Mouse (Mus musculus) myocyte (in vitro differentiated cells): ENCODE measurements at regions not wholly inside any gene's neighbourhood (a gene's known extent, or its start where the extent isn't known, plus 50 kb on each side); places are given as distances from the start of the nearest gene placed in this dataset.

Experiments
- CEBPB ChIP-seq: IDR thresholded peaks from 2 replicates; pipeline ENCODE4 v1.6.1; 2011; ENCODE audit warnings: mild to moderate bottlenecking, moderate library complexity; ENCODE audit not compliant: poor library complexity, insufficient read depth, severe bottlenecking
- E2F4 ChIP-seq: IDR thresholded peaks from one replicate; pipeline ENCODE4 v1.6.1; 2011; ENCODE audit warnings: mild to moderate bottlenecking, control low read depth, moderate library complexity; ENCODE audit not compliant: insufficient read depth
- MAX ChIP-seq: IDR thresholded peaks from one replicate; pipeline ENCODE4 v1.6.1; 2011; ENCODE audit warnings: low read depth, mild to moderate bottlenecking, control low read depth
- MYOD1 ChIP-seq, 3 experiments: IDR thresholded peaks; one replicate each; pipeline ENCODE4 v1.6.1; 2011; ENCODE audit warnings: control low read depth in 2 of 3, low read depth in 2 of 3, mild to moderate bottlenecking in 2 of 3, moderate library complexity in 1 of 3; ENCODE audit not compliant: insufficient read length in 2 of 3, control insufficient read depth in 1 of 3
- MYOG ChIP-seq, 3 experiments: IDR thresholded peaks; one replicate each; pipeline ENCODE4 v1.6.1; 2011; ENCODE audit warnings: control low read depth in 2 of 3, low read depth in 2 of 3, mild to moderate bottlenecking in 2 of 3; ENCODE audit not compliant: insufficient read length in 2 of 3, control insufficient read depth in 1 of 3, insufficient read depth in 1 of 3
- POLR2A ChIP-seq: IDR thresholded peaks from one replicate; pipeline ENCODE4 v1.6.1; 2011; ENCODE audit warnings: low read depth, mild to moderate bottlenecking, control low read depth, moderate library complexity; ENCODE audit not compliant: insufficient read length
- POLR2AphosphoS2 ChIP-seq: IDR thresholded peaks from one replicate; pipeline ENCODE4 v1.6.1; 2011; ENCODE audit warnings: low read depth, control low read depth; ENCODE audit not compliant: insufficient read length
- SRF ChIP-seq: IDR thresholded peaks from one replicate; pipeline ENCODE4 v1.6.1; 2011; ENCODE audit warnings: low read depth; ENCODE audit not compliant: control insufficient read depth, insufficient read length
- TCF12 ChIP-seq: IDR thresholded peaks from one replicate; pipeline ENCODE4 v1.6.1; 2011; ENCODE audit warnings: mild to moderate bottlenecking, control low read depth; ENCODE audit not compliant: poor library complexity, insufficient read depth, severe bottlenecking
- TCF3 ChIP-seq: IDR thresholded peaks from one replicate; pipeline ENCODE4 v1.6.1; 2011; ENCODE audit warnings: low read depth, control low read depth; ENCODE audit not compliant: insufficient read length
- USF1 ChIP-seq: IDR thresholded peaks from one replicate; pipeline ENCODE4 v1.6.1; 2011; ENCODE audit warnings: low read depth, mild to moderate bottlenecking, control low read depth, moderate library complexity

GRCm38 (mm10) chr16:79142813-79143212 is 51.9 kb upstream of the Tmprss15 start:
- no peak for TF ChIP-seq TCF12
- TF ChIP-seq POLR2AphosphoS2: no peak
- TF ChIP-seq MAX: no peak
- no peak for TF ChIP-seq E2F4
- no peak for TF ChIP-seq SRF
- no peak for TF ChIP-seq POLR2A
- no peak for TF ChIP-seq MYOG (IDR thresholded peaks at IDR 0.05; ENCODE audit: control insufficient read depth in 1 of 3, insufficient read depth in 1 of 3, insufficient read length in 2 of 3, low read depth in 2 of 3)
- no peak for TF ChIP-seq USF1
- TF ChIP-seq CEBPB: no peak
- TF ChIP-seq MYOD1 (IDR thresholded peaks at IDR 0.05; ENCODE audit: control insufficient read depth in 1 of 3, insufficient read length in 2 of 3, low read depth in 2 of 3): no peak
- no peak for TF ChIP-seq TCF3
